Mouse (Mus musculus): Measurements from ENCODE around the gene Slc2a5.

- no peak for TF ChIP-seq TAL1 (IDR thresholded peaks at IDR 0.05; ENCODE audit: low read length)
- no peak for TF ChIP-seq GATA1 (IDR thresholded peaks at IDR 0.05; ENCODE audit: low read length)
Measured at GRCm38 (mm10) chr4:150178131-150178530, 59.0 kb downstream of the Slc2a5 start.
